8 mouse cellular contexts compared by ENCODE assay signal in the genomic region with DNA sequence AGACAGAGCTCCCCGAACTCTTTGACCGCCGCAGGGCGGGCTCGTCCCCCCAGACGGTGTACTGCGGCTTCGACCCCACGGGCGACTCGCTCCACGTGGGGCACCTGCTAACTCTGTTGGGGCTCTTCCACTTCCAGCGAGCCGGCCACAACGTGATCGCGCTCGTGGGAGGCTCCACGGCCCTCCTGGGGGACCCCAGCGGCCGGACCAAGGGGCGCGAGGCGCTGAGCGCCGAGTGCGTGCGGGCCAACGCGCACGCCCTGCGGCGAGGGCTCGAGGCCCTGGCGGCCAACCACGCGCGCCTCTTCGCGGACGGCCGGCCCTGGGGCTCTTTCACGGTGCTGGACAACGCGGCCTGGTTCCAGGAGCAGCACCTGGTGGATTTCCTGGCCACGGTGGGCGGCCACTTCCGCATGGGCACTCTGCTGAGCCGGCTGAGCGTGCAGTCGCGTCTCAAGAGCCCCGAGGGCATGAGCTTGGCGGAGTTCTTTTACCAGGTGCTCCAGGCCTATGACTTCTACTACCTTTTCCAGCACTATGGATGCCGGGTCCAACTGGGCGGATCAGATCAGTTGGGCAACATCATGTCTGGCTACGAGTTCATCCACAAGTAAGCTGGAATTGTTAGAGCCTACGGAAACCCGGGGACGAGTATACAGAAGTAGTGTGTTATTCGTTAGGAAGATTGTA. TPM values are rescaled to one million over a fixed set of nuclear protein-coding genes. Genes with fewer than 3 reads are reported as not detected.
DNase-seq lines count a peak whose midpoint lies in the region; ATAC-seq and TF ChIP-seq lines count a peak whose summit lies in the region.

No protein-coding gene starts in this region.

- DNase-seq in urinary bladder, adult 18-20 months (ENCODE audit: low spot score in 2 of 2): peak; percentile 12 to 41
- no peak for DNase-seq in urinary bladder, postnatal 10 days (ENCODE audit: low spot score)
- DNase-seq in cerebellum, postnatal 14 days: peak; percentile 64 to 65
- peak; percentile 55 for DNase-seq in gastrocnemius, adult 2 months
- peak; percentile 61 for DNase-seq in induced T-regulatory cell, adult 2 months (ENCODE audit: low read depth)
- DNase-seq in spleen, adult 2 months (ENCODE audit: low read depth in 1 of 2, low spot score in 2 of 2): peak in 1 of 2 experiments; percentile 22

- H3K27ac ChIP-seq in gastrocnemius, adult 2 months: peak overlapping the region; percentile 97
- H3K27ac ChIP-seq in limb, embryonic 12.5 days: peak overlapping the region; percentile 96
- peak overlapping the region; percentile 87 for H3K27ac ChIP-seq in midbrain, embryonic 12.5 days (replicated peaks)
- peak overlapping the region; percentile 44; the same call in 1 of the 2 replicates for H3K27ac ChIP-seq in spleen, adult 2 months (ENCODE audit: insufficient read depth, low read length)

- under 1% methylated on average over 61 of the region's 61 CpGs for WGBS in limb, embryonic 12.5 days
- under 1% methylated on average over 61 of the region's 61 CpGs for WGBS in midbrain, embryonic 12.5 days
- WGBS in spleen, adult 2 months: under 1% methylated on average over 61 of the region's 61 CpGs

- peaks cover 19% of the 10 kb centered on the region for H3K36me3 ChIP-seq in limb, embryonic 12.5 days
- H3K36me3 ChIP-seq in midbrain, embryonic 12.5 days: peaks cover 17% of the 10 kb centered on the region
- H3K36me3 ChIP-seq in spleen, adult 2 months (ENCODE audit: control insufficient read depth, insufficient read depth, low read length): peaks cover 10% of the 10 kb centered on the region

- no peak for TF ChIP-seq POLR2A in spleen, adult 2 months (IDR thresholded peaks at IDR 0.05; ENCODE audit: low read depth, low read length)

- no peak for TF ChIP-seq CTCF in gastrocnemius, adult 2 months (IDR thresholded peaks at IDR 0.05)
- no peak for TF ChIP-seq CTCF in spleen, adult 2 months (IDR thresholded peaks at IDR 0.05; ENCODE audit: extremely low read depth, insufficient read depth, insufficient read length, insufficient replicate concordance)

- no peaks in the 10 kb centered on the region for H3K27me3 ChIP-seq in limb, embryonic 12.5 days
- H3K27me3 ChIP-seq in midbrain, embryonic 12.5 days: no peaks in the 10 kb centered on the region
- H3K27me3 ChIP-seq in spleen, adult 2 months (ENCODE audit: control insufficient read depth, insufficient read depth, low read length): no peaks in the 10 kb centered on the region

- peaks cover 11% of the 10 kb centered on the region for H3K4me1 ChIP-seq in limb, embryonic 12.5 days (replicated peaks)
- H3K4me1 ChIP-seq in midbrain, embryonic 12.5 days: peaks cover 6% of the 10 kb centered on the region
- H3K4me1 ChIP-seq in spleen, adult 2 months (ENCODE audit: control insufficient read depth, insufficient read depth, insufficient read length): peaks cover 5% of the 10 kb centered on the region

- intact Hi-C loops in gastrocnemius, adult 2 months (cut with DNase I): loop anchor here (2.0 kb wide), 1 partner anchor 100 kb away; no protein-coding TSS in a partner anchor

- H3K9me3 ChIP-seq in limb, embryonic 12.5 days: no peaks in the 10 kb centered on the region
- H3K9me3 ChIP-seq in midbrain, embryonic 12.5 days: no peaks in the 10 kb centered on the region

- H3K4me3 ChIP-seq in gastrocnemius, adult 2 months: peak overlapping the region; percentile 93
- H3K4me3 ChIP-seq in limb, embryonic 12.5 days (replicated peaks): peak overlapping the region; percentile 93
- peak overlapping the region; percentile 78 for H3K4me3 ChIP-seq in midbrain, embryonic 12.5 days
- H3K4me3 ChIP-seq in spleen, adult 2 months (ENCODE audit: extremely low read depth, insufficient read depth, insufficient read length): peak overlapping the region; percentile 92

- peak overlapping the region; percentile 70 for H3K4me2 ChIP-seq in limb, embryonic 12.5 days
- peak overlapping the region; percentile 81 for H3K4me2 ChIP-seq in midbrain, embryonic 12.5 days (replicated peaks)

- H3K9ac ChIP-seq in limb, embryonic 12.5 days (replicated peaks): peak overlapping the region; percentile 85
- peak overlapping the region; percentile 67 for H3K9ac ChIP-seq in midbrain, embryonic 12.5 days (replicated peaks)

- peak; percentile 60 for ATAC-seq in limb, embryonic 12.5 days (ENCODE audit: insufficient number of reproducible peaks, insufficient read depth, low FRiP score, low TSS enrichment, low read depth)
- ATAC-seq in midbrain, embryonic 12.5 days (ENCODE audit: low FRiP score, low read depth): peak; percentile 70; the same call in 1 of the 2 replicates

RNA-seq across cellular contexts. Expression of a gene that starts 0.5 kb away (rescaled TPM):
- total RNA-seq in gastrocnemius, adult 2 months (2021): 10 to 100 TPM; 18.1 to 21.8 TPM
- polyA plus RNA-seq in limb, embryonic 12.5 days (2016; fragmentation: Nextera tagmentation; extraction: Ambion mirVana): 46.6 and 46.7 TPM in 2 replicates
- polyA plus RNA-seq in midbrain, embryonic 12.5 days (2016; fragmentation: Nextera tagmentation; extraction: Ambion mirVana): 41.7 and 44.1 TPM in 2 replicates
- polyA plus RNA-seq in spleen, adult 2 months (2012; rRNA removed): 13.1 and 18.8 TPM in 2 replicates

RNA-seq across cellular contexts. Expression of a gene that starts 55.5 kb away (rescaled TPM):
- total RNA-seq in gastrocnemius, adult 2 months (2021): 10 to 100 TPM; 52.0 to 75.0 TPM
- 60.5 and 64.2 TPM in 2 replicates for polyA plus RNA-seq in limb, embryonic 12.5 days (2016; fragmentation: Nextera tagmentation; extraction: Ambion mirVana)
- 74.1 and 85.7 TPM in 2 replicates for polyA plus RNA-seq in midbrain, embryonic 12.5 days (2016; fragmentation: Nextera tagmentation; extraction: Ambion mirVana)
- 4.9 and 5.2 TPM in 2 replicates for polyA plus RNA-seq in spleen, adult 2 months (2012; rRNA removed)

Comparison
In these comparisons a context has a peak if more than half of its experiments do, and no peak if none do; other contexts are left out.
1. H3K27ac ChIP-seq: peak in every context shown above with its lines; median percentile 97 in gastrocnemius, adult 2 months; 96 in limb, embryonic 12.5 days; 87 in midbrain, embryonic 12.5 days; 44 in spleen, adult 2 months.